Mouse (Mus musculus) inflammation-experienced regulatory T-cells, adult 6 months (primary cell): ENCODE measurements at regions not wholly inside any gene's neighbourhood (a gene's known extent, or its start where the extent isn't known, plus 50 kb on each side); places are given as distances from the start of the nearest gene placed in this dataset.

Experiments used
- ATAC-seq: one replicate; pipeline ENCODE4 v1.8.0; 2017

DNA sequence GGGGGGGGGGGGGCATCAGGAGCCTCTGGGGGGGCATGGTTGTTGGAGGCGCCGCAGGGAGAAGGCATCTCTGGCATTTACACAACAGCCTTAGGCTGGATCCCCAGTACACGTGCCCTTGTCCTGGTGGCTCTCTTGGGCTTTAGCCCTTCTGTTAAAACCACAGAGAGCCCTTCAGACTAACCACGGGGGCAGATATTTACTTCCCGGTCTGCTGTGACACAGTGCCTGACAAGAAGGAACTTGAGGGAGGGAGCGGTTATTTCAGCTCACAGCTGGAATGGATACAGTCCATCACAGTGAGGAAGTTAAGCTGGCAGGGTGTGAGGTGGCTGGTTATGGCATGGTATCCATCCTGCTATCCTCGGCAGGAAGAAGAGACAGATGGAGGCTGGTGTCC, 71.0 kb upstream of the Gm11733 start:
- no peak for ATAC-seq

DNA sequence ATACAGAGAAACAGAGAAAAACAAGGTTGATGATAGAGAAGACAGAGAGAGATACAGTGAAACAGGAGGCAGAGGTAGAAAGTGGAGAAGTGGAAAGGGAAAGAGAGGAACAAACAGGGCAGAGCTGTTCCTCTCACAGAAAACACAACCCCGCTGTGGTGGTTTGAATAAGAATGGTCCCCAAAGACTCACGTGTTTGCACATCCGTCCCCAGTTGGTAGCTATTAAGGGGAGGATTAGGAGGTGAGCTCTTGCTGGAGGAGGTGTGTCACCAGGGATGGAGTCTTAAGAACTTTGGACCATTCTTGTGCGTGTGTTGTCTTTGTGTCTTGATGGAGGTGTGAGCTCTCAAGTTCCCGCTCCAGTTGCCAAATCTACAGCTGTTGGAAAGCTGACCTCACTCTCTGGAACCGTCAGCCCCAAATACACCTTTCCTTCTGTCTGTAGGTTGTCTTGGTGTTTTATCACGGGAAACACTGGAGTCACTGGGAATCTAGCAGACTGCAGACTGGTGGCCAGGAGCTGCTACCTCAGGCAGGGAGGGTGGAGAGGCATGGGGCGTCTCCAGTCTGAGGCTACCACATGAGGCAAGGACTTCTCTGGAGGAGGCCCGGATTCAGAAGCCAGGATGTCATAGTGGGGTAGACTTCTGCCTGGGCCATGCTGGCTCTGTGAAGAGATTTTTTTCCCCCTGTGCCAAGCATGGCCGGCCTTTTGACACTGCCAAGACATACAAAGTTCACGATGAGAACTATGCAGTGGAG, 70.0 kb upstream of the Gm11733 start:
- no peak for ATAC-seq

DNA sequence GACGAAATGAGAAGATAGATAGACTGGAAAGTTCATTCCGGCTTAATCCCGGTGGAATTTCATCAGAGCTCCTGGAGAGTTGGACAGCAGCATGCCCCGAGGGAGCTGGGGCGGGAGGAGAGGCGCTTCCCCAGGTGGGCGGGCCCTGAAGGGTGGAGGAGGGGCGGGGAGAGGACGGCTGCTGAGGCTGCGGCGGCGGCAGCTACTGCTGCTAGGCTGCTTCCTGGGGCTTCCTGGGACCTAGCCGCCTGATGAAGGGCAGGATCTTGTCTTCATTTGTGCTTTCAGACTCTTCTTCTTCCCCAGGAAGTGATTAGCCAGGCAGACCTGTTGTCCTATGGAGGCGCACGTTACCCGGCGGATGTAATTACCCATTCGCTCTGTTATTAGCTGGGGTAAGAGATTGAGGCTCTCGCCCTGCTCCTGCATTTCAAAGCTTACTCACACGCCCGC, 69.3 kb upstream of the Gm11733 start:
- peak; percentile 32 for ATAC-seq

DNA sequence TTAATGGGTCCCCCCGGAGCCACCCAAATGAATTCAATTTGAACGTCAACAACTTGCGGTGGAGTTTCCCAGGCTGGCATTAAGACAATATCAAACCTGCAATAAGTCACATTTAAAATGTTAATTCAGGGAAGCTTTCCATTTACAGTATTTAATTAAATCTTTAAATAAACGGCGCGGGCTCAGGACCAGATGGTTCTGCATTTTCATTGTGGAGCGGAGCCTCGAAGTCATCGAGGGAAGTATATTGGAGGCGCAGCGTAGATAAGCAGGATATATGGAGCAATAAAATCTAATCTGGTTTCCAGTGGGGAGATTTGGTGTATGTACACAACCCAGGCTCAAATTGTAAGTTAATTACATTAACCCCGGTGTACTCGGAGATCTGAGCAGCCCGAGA, 68.7 kb upstream of the Gm11733 start:
- ATAC-seq: no peak

DNA sequence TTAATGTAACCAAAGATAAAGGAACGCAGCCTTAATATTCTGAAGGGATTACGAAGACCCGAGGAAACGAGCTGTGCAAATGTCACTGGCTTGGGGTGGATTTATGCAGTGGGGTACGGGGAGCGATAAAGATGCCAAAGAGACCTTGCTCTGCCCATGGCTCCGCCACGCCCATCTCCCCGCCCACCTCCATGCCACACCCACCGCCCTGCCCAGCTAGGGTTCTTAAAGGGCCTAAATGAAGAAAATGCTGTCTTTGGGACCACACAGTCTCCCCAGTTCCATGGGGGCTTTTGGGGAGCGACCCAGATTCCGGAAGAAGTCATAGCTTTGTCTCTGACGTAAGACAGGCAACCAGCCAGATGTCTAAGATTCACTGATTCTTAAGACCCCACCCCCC, 68.2 kb upstream of the Gm11733 start:
- no peak for ATAC-seq

DNA sequence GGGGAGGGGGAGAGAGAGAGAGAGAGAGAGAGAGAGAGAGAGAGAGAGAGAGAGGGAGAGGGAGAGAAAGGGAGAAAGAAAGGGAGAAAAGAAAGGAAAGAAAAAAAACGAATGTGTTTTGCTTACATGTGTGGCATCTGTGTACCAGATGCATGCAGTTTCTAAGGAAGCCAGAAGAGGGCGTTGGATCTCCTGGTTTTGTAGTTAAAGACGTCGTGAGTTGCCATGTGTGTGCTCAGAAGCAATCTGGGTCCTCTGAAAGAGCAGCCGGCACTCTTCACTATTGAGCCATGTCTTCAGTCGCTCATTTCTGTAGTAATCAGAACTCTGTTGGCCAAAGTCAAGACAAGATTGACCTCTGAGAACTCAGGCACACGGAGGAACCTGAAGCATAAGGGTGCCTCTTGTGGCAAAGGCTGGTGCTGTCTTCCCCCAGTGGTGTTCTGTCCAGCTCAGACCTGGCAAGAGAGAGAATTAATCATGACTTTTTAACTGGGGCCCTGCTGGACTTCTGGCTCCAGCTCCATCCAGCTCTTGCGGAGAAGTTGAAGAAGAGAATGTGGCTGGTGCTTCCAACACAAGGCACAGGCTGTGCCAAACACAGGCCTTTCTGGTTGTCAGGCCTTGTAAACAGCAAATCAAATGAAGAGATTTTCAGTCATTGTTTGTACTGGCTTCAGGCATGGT, 67.0 kb upstream of the Gm11733 start:
- ATAC-seq: no peak

DNA sequence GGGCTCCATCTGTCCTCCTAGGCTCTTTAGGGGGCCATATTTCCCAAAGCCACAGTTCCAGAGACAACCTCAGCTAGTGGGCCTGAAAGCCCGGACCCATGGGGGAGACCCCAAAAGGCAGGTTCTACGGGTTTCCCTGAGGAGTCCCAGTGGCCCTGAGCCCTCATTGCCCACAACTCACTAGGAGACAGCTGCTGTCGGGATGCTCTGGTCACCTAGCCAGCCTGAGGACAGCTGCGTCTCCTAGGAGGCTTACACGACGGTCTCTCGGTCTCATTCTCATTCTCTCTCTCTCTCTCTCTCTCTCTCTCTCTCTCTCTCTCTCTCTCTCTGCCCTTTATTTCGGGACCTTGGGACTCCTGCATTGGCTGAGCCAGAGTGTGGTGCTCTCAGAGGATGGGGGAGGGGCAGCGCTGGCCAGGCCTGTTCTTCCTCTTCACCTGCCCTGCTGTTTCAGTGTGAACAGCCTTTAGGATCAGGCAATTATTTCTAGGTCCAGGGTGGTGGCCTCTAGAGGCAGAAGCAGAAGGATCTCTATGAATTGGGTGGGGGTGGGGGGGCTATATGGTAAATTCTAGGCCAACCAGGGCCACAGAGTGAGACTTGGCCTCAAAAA, 66.1 kb upstream of the Gm11733 start:
- ATAC-seq: no peak

DNA sequence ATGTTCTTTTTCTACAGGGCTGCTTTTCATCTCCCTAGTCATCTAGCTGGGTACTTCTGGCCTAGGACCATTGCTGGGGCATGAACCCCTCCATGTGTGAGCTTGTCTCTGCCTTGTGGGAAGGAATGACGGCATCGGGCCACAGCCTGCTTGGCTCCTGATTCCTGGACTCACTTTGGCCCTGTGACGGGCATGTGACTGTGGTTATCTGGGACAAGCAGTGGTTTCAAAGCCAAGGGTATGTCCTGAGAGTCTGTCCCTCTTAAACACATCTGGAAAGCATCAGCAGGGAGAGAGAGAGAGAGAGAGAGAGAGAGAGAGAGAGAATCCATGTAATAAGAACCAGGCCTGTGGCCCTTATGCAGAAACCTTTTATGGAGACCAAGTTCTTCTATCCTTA, 65.2 kb upstream of the Gm11733 start:
- ATAC-seq: no peak

DNA sequence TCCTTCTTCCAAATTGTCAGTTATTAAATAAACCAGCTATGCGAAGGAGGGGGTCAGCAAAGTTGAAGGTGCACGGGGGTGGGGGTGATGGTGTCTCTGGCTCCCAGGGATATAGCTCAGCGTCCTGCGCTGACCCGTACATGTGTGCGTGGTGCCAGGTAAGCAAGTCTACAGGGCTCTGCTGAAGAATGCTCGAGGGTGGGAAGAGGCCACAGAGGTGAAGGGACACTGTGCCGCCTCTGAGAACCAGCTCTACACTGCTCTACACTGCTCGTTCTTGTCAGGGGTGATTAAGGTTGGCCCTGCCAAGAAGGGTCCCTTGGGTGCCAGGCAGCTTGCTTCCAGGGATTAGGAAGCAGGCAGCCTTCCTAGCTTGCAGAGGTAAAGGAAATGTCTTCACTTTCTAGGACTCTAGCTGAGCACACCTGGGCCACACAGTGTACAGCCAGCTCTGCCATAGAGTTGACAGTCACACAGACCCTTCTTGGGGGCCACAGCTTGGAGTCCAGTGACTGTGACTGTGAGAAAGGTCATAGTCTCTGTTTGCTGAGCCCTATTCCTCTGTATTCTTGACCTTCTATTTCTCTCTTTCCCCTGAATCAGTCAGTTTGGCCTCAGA, 64.7 kb upstream of the Gm11733 start:
- ATAC-seq: no peak

DNA sequence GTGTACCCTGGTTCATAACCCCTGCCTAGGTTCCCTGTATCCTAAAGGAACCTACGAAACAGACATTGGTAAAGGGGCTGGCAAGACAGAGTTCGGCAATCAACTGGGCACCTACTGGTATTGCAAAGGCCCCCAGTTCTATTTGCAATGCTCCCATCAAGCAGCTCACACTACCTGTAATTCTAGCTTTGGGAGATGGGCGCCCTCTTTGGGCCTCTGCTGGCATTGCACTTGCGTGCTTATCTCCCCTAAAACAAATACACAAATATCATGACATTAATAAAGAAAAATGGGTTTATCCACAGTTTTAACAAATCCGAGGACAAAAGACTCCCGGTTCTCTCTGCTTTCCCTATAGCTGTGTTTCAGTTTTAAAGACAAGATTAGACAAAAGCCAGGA, 61.5 kb upstream of the Gm11733 start:
- ATAC-seq: no peak

DNA sequence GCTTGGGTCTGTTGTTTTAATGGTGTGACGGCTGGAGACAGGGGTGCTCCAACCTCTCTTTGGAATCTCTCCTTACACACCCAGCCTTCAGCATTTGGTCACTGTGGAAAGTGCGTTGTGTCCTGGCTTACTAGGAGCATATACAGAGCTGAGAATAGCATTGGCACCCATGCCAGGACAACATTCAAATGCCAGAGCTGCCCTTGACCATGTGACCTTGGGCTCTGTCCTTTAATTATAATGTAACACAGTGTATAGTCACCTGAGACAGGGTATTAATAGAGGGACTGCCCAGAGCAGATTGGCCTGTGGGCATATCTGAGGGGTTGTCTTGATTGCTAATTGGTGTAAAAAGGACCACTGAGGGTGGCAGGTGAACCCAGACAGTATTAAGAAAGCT, 60.7 kb upstream of the Gm11733 start:
- no peak for ATAC-seq

DNA sequence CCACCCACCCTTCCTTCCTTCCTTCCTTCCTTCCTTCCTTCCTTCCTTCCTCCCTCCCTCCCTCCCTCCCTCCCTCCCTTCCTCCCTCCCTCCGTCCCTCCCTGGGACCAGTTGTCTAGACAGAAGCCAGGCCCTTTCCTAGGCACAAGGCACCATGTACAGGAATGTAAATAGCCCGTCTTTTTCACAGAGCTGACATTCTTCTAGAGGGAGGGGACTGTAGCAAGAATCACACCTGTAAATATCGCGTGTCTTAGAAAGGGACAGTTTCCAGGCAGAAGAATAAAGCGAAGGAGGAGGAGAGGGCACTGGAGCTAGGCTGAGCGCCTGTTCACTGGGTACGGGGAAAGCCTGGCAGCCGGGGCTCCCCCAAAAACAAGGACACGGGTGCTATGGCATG, 58.7 kb upstream of the Gm11733 start:
- no peak for ATAC-seq

DNA sequence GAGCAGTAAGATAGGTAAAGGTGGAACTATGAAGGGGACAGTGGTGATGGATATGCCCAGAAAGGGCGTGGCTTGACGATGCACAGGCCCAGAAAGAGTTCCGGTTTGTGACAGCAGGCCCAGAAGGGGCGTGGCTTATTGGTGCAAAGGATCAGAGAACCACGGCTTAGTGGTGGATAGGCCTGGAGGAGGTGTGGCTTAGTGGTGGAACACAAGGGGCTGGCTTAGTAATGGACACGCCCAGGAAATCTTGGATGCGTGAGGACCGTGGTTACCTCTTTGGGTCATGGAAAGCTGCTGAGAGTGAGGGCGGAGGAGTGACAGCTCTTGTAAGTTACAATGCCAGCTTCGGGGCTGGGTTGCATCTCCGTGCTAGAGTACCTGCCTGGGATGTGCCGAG, 58.2 kb upstream of the Gm11733 start:
- ATAC-seq: no peak

DNA sequence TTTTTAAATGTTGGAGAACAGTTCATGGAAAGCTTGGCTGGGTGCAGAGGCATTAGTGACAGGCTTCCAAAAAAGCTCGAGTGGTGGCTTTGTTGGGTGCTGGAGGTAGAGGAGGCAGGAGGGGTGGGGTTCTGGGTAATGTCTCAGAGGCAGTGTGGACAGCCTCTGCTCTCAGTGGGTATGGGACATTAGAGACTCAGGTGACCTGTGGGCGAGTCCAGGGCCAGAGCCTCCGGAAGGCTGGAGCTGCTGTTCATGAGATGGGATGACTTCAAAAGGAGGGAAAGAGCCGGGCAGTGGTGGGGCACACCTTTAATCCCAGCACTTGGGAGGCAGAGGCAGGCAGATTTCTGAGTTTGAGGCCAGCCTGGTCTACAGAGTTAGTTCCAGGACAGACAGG, 57.5 kb upstream of the Gm11733 start:
- ATAC-seq: no peak

DNA sequence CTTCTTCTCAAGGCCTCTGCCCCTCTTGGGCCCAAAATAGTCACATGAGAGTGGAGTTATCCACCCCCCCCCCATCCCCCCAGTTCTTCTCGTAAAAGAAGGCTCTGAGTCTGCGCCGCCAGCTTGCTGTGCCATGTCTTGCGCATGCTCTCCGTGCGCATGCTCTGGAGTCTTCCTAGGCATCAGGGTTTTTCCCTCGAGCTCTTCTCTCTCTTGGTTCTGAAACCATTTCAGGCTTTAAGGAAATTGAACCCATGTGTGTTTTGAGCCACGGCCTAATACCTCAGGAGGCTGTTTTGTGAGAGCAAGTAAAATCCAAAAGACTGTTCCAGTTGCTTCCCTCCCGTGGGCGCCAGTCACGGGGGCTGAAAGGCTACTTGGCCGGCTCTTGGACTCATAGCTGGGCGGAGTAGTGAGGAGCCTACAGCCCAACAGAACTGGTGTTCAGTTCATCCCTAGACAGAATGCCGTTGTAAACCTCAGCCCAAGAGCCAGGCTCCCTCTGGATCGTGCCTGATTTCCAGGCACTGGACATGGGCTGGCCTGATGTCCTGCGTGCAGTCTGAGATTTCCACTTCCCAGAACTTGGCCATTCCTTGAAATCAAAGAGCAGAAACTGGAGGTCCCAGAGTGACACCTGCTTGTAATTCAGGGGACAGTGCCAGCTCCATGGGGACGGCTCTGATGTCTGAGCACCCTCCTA, 56.2 kb upstream of the Gm11733 start:
- no peak for ATAC-seq

DNA sequence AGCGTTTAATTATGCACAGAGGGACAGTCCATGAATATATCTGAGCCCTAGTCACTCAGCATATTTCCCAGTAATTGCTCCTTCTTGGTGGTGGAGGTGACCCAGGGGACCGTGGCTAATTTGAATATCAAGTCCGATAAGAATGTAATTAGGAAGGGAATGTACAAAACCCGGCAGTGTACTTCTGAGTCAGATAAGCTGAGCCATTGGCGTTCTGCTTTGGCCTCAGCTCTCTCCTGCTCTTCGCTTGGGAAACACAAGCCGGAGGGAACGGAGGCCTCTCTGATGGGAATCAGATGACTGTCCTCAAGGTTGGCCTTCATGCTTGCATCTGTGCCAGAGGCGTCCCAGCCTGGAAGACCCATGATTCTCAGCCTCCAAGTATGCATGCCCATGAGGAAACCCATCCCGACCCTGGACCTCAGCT, 54.8 kb upstream of the Gm11733 start:
- no peak for ATAC-seq

DNA sequence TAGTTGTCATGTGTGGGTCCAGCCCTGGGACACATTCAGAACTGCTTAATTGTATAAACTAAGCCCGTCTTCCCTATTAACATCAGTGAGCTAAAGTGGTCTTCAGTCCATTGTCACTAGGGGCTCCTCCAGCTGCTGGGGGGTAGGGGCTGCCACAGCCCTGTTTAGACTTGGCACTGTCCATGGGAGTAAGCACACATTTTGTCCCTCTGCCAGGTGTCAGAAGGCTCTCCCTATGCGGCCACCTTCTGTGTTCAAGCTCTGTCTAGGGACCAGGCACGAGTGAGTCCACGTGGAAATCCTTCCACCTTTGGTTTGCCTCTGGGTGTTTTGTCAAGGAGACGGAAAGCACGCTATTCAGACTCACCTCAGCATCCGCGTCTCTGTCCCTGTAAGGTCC, 54.3 kb upstream of the Gm11733 start:
- ATAC-seq: no peak

DNA sequence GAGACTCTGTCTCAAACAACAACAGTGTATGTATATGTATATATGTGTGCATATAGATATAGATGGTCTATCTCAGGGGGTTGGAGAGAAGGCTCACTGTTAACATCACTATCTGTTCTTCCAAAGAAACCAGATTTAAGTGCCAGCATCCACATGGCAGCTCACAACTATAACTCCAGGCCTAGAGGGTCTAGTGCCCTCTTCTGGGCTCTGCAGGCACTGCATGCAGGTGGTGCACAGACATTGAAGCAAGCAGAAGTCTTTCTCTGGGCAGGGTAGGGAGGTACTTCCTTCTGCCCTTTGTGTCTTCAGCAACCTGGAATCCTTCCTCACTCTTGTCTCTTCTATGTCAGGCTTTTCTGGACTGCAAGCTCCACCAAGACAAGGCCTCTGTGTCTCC, 50.1 kb upstream of the Gm11733 start:
- ATAC-seq: no peak
